Mouse (Mus musculus) retina, embryonic 14.5 days (tissue): Measurements from ENCODE around the gene Kctd4.
A peak's percentile ranks its signal among the peaks of the same experiment; 100 is the strongest.

ENCODE experiments used
- DNase-seq: peaks from one replicate; pipeline ENCODE4 v3.0.0-alpha.2; 2015; ENCODE audit warnings: low spot score

Kctd4 gene

GRCm38 (mm10) chr14:75990936-75991335, 36.1 kb downstream of the Kctd4 start:
- DNase-seq = no peak

- no peak for DNase-seq
Observed at GRCm38 (mm10) chr14:75992371-75992770, 37.6 kb downstream of the Kctd4 start.

- no peak for DNase-seq
Observed at GRCm38 (mm10) chr14:75998082-75998481, 43.3 kb downstream of the Kctd4 start.

GRCm38 (mm10) chr14:76001781-76002180, 47.0 kb downstream of the Kctd4 start:
- DNase-seq = no peak

GRCm38 (mm10) chr14:76005011-76005410, 50.2 kb downstream of the Kctd4 start:
- DNase-seq = no peak

- no peak for DNase-seq
Observed at GRCm38 (mm10) chr14:76008174-76008573, 53.4 kb downstream of the Kctd4 start.

GRCm38 (mm10) chr14:76009185-76009584, 54.4 kb downstream of the Kctd4 start:
- peak; percentile 40 for DNase-seq

GRCm38 (mm10) chr14:76010102-76011061, 55.6 kb downstream of the Kctd4 start, which contains the start of gene Gtf2f2:
Gene Gtf2f2 (minus strand): TSS chr14:76010865.
- DNase-seq = peak; percentile 99

- no peak for DNase-seq
Observed at GRCm38 (mm10) chr14:76011062-76011457, 56.3 kb downstream of the Kctd4 start.

- no peak for DNase-seq
Observed at GRCm38 (mm10) chr14:76014331-76014730, 59.5 kb downstream of the Kctd4 start.
